Mouse (Mus musculus): ENCODE measurements around the gene Phldb3. TPM values are rescaled to one million over a fixed set of nuclear protein-coding genes. Genes with fewer than 3 reads are reported as not detected.

Gene Phldb3
- total RNA-seq, 2 experiments from 2014 or later: 3.8 to 5.2 TPM

Other genes with a start within 250 kb of the Phldb3 start
- gene Kcnn4, start 240.5 kb upstream of the Phldb3 start, total RNA-seq (2021): 1 to 10 TPM in 1 of 2 experiments, under 1 TPM in 1; 0.60 to 1.5 TPM
- gene Smg9, start 211.1 kb upstream of the Phldb3 start, total RNA-seq (2021): 10 to 100 TPM; 17.7 to 20.1 TPM
- gene Irgc1, start 158.5 kb upstream of the Phldb3 start, total RNA-seq (2021): not detected
- 10 to 100 TPM in 1 of 2 experiments, 1 to 10 TPM in 1; 6.5 to 14.4 TPM for gene Plaur, start 148.3 kb upstream of the Phldb3 start, total RNA-seq (2021)
- 1 to 10 TPM; 3.5 TPM for gene Cadm4, start 128.7 kb upstream of the Phldb3 start, total RNA-seq (2021)
- 1 to 10 TPM; 4.6 to 5.0 TPM for gene Zfp428, start 103.8 kb upstream of the Phldb3 start, total RNA-seq (2021)
- not detected for gene AC161166.1, start 98.3 kb upstream of the Phldb3 start, total RNA-seq (2021)
- 10 to 100 TPM; 21.0 to 24.1 TPM for gene Irgq, start 80.1 kb upstream of the Phldb3 start, total RNA-seq (2021)
- gene Pinlyp, start 64.6 kb upstream of the Phldb3 start, total RNA-seq (2021): not detected
- gene Xrcc1, start 64.5 kb upstream of the Phldb3 start, total RNA-seq (2021): 10 to 100 TPM; 35.9 to 37.1 TPM
- gene Ethe1, start 23.2 kb upstream of the Phldb3 start, total RNA-seq (2021): 10 to 100 TPM; 28.9 to 40.3 TPM
- gene Zfp575, start 23.1 kb upstream of the Phldb3 start, total RNA-seq (2021): under 1 TPM; 0.32 to 0.46 TPM
- gene Lypd3, start 25.8 kb downstream of the Phldb3 start, total RNA-seq (2021): under 1 TPM in 1 of 2 experiments, not detected in 1; 0.50 TPM
- gene Tex101, start 65.9 kb downstream of the Phldb3 start, total RNA-seq (2021): not detected
- not detected for gene BC049730, start 98.5 kb downstream of the Phldb3 start, total RNA-seq (2021)
- not detected for gene Gm4763, start 116.1 kb downstream of the Phldb3 start, total RNA-seq (2021)
- under 1 TPM in 1 of 2 experiments, not detected in 1; 0.19 TPM for gene Cd177, start 149.5 kb downstream of the Phldb3 start, total RNA-seq (2021)
- not detected for gene Ceacam10, start 166.4 kb downstream of the Phldb3 start, total RNA-seq (2021)

All from adrenal gland, adult 18-20 months (tissue).